Mouse (Mus musculus) heart, postnatal 0 days (tissue): ENCODE measurements at regions not wholly inside any gene's neighbourhood (a gene's known extent, or its start where the extent isn't known, plus 50 kb on each side); places are given as distances from the start of the nearest gene placed in this dataset.

Experiments used
- CTCF ChIP-seq: IDR thresholded peaks from 2 replicates; pipeline ENCODE4 v1.5.1; 2016; ENCODE audit warnings: antibody characterized with exemption, control low read depth, low read depth
- EP300 ChIP-seq: IDR thresholded peaks from 2 replicates; pipeline ENCODE4 v1.6.1; 2016; ENCODE audit warnings: antibody characterized with exemption, low read depth

DNA sequence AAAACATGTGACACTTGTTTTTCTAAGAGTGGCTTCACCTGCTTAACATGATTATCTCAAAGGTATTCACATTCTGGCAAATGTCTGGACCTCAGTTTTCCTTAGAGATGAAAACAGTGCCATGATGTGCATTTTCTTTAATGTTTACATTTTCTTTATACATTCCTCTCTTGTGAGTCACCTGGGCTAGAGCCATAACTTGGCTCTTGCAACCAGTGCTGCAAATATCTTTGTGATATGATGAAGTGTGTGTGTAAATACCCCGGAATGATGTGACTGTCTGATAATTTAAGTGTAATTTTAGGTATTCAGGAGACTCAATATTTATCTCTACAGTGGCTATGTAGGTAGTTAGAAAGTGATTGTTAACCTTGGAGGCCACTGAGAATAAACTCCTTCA is 590.8 kb downstream of the 1190002N15Rik start:
- TF ChIP-seq CTCF = no peak
- TF ChIP-seq EP300 = no peak
